Mouse (Mus musculus) MEL (cell line): ENCODE data around the gene Fat3.

Experiments used
- CHD1 ChIP-seq: IDR thresholded peaks from 2 replicates; pipeline ENCODE4 v1.6.1; 2012; ENCODE audit warnings: low read depth, mild to moderate bottlenecking, inconsistent platforms, low read length, improper control_type of control experiment
- CTCF ChIP-seq, 3 experiments: IDR thresholded peaks in 2 of 3; conservative IDR thresholded peaks in 1 of 3; 2 replicates each; pipeline ENCODE4 v1.5.1; 2011 to 2012; ENCODE audit warnings: low read length in 3 of 3, low read depth in 2 of 3, mild to moderate bottlenecking in 2 of 3, improper control_type of control experiment in 1 of 3, inconsistent platforms in 1 of 3, mixed read lengths in 1 of 3, moderate library complexity in 1 of 3; ENCODE audit not compliant: control insufficient read depth in 1 of 3, insufficient read depth in 1 of 3, poor library complexity in 1 of 3, severe bottlenecking in 1 of 3
- EP300 ChIP-seq, 2 experiments: IDR thresholded peaks; 2 replicates each; pipeline ENCODE4 v1.6.1; 2011; ENCODE audit warnings: improper control_type of control experiment in 2 of 2, low read length in 2 of 2, low read depth in 1 of 2, mild to moderate bottlenecking in 1 of 2
- HCFC1 ChIP-seq: IDR thresholded peaks from 2 replicates; pipeline ENCODE4 v1.6.1; 2012; ENCODE audit warnings: low read depth, mild to moderate bottlenecking, inconsistent platforms, low read length, improper control_type of control experiment, moderate library complexity
- POLR2A ChIP-seq, 2 experiments: IDR thresholded peaks; 2 replicates each; pipeline ENCODE4 v1.6.1; 2011 to 2012; ENCODE audit warnings: low read length in 2 of 2, mild to moderate bottlenecking in 2 of 2, control low read depth in 1 of 2, improper control_type of control experiment in 1 of 2, low read depth in 1 of 2, moderate library complexity in 1 of 2; ENCODE audit not compliant: control insufficient read depth in 1 of 2, insufficient read depth in 1 of 2, poor library complexity in 1 of 2
- POLR2AphosphoS2 ChIP-seq: IDR thresholded peaks from 2 replicates; pipeline ENCODE4 v1.6.1; 2011; ENCODE audit warnings: low read length, improper control_type of control experiment
- TBP ChIP-seq: IDR thresholded peaks from 2 replicates; pipeline ENCODE4 v1.8.0; 2011; ENCODE audit warnings: low read depth, low read length, improper control_type of control experiment
- TCF12 ChIP-seq: IDR thresholded peaks from 2 replicates; pipeline ENCODE4 v1.6.1; 2014; ENCODE audit warnings: low read depth, mild to moderate bottlenecking, inconsistent platforms, low read length, improper control_type of control experiment, moderate library complexity
- USF1 ChIP-seq: IDR thresholded peaks from 2 replicates; pipeline ENCODE4 v1.6.1; 2014; ENCODE audit warnings: low read depth, mild to moderate bottlenecking, inconsistent platforms, low read length, improper control_type of control experiment, moderate library complexity
- ZC3H11A ChIP-seq: IDR thresholded peaks from 2 replicates; pipeline ENCODE4 v1.6.1; 2012; ENCODE audit warnings: low read depth, mild to moderate bottlenecking, inconsistent platforms, low read length, improper control_type of control experiment
- ZKSCAN1 ChIP-seq: IDR thresholded peaks from 2 replicates; pipeline ENCODE4 v1.6.1; 2012; ENCODE audit warnings: low read depth, mild to moderate bottlenecking, inconsistent platforms, low read length, improper control_type of control experiment, moderate library complexity

- TF ChIP-seq CTCF (IDR thresholded peaks at IDR 0.05 in 2 of 3, conservative IDR thresholded peaks at IDR 0.05 in 1 of 3; ENCODE audit: control insufficient read depth in 1 of 3, insufficient read depth in 1 of 3, low read depth in 2 of 3, low read length in 3 of 3, poor library complexity in 1 of 3, severe bottlenecking in 1 of 3) (no peak), CHD1 (no peak), POLR2AphosphoS2 (no peak), TBP (no peak), EP300 (IDR thresholded peaks at IDR 0.05; ENCODE audit: low read depth in 1 of 2, low read length in 2 of 2) (peak in 1 of 2 experiments; percentile 28; a peak in 2 of 4 replicates), ZKSCAN1 (no peak), HCFC1 (no peak), POLR2A (IDR thresholded peaks at IDR 0.05; ENCODE audit: control insufficient read depth in 1 of 2, insufficient read depth in 1 of 2, low read depth in 1 of 2, low read length in 2 of 2, poor library complexity in 1 of 2) (no peak), TCF12 (no peak), USF1 (no peak), ZC3H11A (no peak)
Observed at GRCm38 (mm10) chr9:16212628-16213027, 288.5 kb downstream of the Fat3 start.
